Mouse (Mus musculus) liver, adult 2 months (tissue): Measurements from ENCODE around the gene Atp11a.

Experiments used
- CTCF ChIP-seq: fragments of 200-500 bp; IDR thresholded peaks from 2 replicates; pipeline ENCODE4 v1.5.1; 2011; ENCODE audit warnings: low read depth, low read length, control low read depth
- POLR2A ChIP-seq: fragments of 200-500 bp; IDR thresholded peaks from 2 replicates; pipeline ENCODE4 v1.6.1; 2011; ENCODE audit warnings: low read length, control low read depth; ENCODE audit not compliant: insufficient read depth; ENCODE audit errors: extremely low read depth

- TF ChIP-seq POLR2A (no peak), CTCF (no peak)
These were observed 131.1 kb downstream of the Atp11a start for GRCm38 (mm10) chr8:12887772-12888435.
